Mouse (Mus musculus): ENCODE measurements at regions not wholly inside any gene's neighbourhood (a gene's known extent, or its start where the extent isn't known, plus 50 kb on each side); places are given as distances from the start of the nearest gene placed in this dataset.

- no peak for DNase-seq (ENCODE audit: low spot score in 2 of 2)
These were observed 697.2 kb upstream of the Tmem132c start for GRCm38 (mm10) chr5:126544261-126544976.

DNA sequence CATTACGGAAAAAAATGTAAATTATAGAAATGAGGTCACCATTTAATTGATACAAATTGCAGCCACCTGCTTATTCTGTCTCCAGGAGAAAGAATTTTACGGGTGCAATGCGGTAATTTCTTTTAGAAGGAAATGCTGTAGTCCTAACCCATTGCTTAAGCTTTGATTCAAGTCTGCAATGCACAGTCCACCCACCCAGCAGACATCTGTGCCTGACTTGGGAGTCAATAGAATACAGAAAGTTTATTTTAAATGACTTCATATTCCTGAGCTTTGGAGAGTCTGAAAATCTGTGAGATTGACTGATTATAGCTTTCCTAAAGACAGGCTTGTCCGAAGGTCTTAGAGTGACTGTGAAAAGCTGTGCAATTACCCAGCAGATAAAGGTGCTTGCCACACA lies 693.8 kb upstream of the Tmem132c start:
- no peak for DNase-seq (ENCODE audit: low spot score in 2 of 2)

- DNase-seq (ENCODE audit: low spot score in 2 of 2): no peak
These were observed 689.9 kb upstream of the Tmem132c start for GRCm38 (mm10) chr5:126551676-126552075.

DNA sequence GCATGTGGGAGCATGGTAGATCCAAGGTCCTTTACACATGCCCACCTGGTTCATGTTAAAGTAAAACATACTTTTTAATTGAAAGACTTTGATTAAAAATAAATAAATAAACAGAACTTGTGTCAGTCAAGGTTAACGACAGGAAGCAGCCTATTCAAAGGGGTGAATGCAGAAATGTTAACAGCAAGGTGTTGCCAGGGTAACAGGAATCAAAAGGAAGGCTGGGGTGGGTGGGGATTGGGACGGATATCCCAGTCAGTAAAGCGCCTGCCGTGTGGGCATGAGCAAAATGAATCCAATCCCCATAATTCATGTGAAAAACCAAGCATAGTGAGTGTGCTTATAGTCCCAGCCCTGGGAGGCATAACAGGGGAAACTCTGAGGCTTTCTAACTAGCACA lies 682.6 kb upstream of the Tmem132c start:
- DNase-seq (ENCODE audit: low spot score in 2 of 2): no peak

DNA sequence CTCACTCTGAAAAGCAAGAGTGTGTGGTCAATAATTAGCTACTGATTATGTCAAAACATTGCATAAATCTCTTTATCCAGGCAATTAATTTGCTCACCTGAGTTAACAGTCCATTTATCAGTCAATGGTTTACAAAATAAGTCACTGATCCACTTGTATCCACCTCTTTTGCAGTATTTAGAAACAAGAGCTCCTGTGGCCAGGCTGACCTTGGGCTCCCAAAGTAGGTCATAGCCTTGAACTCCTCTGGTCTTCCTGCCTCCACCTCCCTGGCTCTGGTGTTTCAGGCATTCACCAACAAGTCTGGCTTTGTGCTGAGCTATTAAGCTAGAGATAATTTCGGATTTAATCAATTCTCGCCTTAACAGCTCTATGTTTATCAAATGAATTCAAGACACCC lies 675.8 kb upstream of the Tmem132c start:
- DNase-seq (ENCODE audit: low spot score in 2 of 2): no peak

DNA sequence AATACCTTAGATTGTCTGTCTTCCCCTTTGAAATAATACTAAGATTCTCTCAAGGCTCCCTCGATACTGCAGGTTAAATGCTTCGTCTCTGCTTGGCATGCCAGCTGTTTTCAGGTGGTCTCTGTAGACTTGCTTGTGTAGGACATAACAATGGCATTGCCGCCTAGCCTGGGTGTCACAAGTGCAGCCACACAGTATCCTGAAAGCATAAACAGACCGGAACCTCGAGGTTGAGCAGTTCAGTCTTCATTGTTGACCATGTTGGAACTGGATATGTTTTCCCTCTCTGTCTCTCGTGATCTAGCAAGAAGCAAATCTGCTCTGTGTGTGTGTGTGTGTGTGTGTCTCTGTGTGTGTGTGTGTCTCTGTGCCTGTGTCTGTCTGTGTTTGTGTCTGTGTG lies 675.4 kb upstream of the Tmem132c start:
- DNase-seq (ENCODE audit: low spot score in 2 of 2): no peak

DNA sequence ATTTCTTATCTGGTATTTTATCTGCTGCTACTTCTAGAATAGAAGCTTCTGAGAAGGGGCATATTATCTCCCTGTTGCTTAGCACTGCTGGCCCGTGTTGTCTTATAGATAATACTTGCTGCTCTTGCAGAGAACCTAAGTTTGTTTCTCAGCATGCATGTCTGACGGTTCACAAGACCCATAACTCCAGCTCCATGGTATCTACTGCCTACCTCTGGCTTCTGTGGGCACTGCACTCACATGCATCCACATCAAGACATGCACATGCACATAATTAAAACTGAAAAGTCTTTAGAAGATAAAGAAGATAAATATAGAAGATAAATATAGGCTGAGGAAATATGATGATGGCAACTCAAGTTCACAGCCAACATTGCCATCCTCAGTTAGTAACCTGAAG lies 667.8 kb upstream of the Tmem132c start:
- DNase-seq (ENCODE audit: low spot score in 2 of 2): no peak

DNA sequence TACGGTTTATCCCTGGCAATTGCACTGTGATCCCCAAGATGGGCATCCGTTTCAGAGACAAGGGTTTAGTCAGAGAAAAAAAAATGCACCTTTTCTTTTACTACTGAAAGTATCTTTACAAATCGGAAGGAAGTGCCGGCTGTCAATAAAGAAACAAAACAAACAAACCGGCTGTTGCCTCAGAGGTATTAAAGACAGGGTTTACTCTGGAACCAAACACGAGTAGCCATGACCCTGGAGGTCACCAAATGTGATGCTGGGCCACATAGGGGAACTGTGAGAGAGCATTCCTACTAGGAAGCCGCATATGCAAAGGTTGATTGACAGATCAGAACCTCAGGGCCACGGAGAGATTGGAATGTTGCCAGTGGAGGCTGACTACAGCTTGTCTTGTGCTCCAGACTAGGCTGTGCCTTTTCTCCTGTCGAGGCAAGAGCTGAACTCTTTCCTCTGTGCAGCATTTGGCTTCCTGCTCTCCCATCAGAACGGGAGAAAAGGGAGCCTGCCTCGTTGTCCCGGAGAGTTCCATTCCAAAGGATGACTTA lies 643.8 kb upstream of the Tmem132c start:
- DNase-seq (ENCODE audit: low spot score in 2 of 2): no peak

- DNase-seq (ENCODE audit: low spot score in 2 of 2): no peak
These were observed 642.0 kb upstream of the Tmem132c start for GRCm38 (mm10) chr5:126599561-126599960.

DNA sequence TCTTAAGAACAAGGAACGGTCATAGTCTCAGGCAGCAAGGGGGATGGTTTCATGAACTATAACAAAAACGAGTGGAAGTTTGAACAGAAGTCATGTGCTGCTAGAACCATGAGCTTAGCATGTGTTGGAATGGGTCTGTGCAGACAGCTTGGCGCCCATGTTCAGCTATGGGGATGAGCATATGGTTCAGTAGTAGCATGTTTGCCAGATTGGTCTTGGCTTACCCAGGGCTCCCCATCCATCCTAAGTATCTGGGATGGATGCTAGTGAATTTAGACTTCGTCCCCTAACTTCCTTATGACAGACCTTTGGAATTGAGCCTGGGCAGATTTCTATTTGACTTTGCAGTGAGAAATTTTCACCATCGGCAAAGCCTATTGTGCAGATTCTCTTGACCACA lies 634.9 kb upstream of the Tmem132c start:
- DNase-seq (ENCODE audit: low spot score in 2 of 2): no peak

- no peak for DNase-seq (ENCODE audit: low spot score in 2 of 2)
These were observed 629.0 kb upstream of the Tmem132c start for GRCm38 (mm10) chr5:126612571-126612970.

DNA sequence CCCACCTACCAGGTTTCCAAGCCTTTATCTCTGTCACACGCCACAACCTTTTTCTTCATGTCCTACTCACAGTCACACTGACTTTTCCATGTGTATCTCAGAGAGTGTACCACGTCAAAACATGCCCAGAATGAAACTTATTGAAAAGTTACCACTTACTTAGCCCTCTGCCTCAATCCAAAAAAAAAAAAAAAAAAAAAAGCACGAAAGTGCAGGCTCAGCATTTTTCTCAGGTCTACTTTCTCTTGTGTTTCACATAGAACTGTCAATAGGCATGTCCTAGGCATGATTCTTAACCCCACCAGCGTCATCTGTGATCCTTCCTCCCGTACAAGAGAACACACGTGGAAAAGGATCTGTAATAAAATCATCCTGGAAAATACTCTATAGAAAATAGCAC lies 619.1 kb upstream of the Tmem132c start:
- DNase-seq (ENCODE audit: low spot score in 2 of 2): no peak

- DNase-seq (ENCODE audit: low spot score in 2 of 2): peak in 1 of 2 experiments; percentile 7
These were observed 618.4 kb upstream of the Tmem132c start for GRCm38 (mm10) chr5:126623205-126623604.

DNA sequence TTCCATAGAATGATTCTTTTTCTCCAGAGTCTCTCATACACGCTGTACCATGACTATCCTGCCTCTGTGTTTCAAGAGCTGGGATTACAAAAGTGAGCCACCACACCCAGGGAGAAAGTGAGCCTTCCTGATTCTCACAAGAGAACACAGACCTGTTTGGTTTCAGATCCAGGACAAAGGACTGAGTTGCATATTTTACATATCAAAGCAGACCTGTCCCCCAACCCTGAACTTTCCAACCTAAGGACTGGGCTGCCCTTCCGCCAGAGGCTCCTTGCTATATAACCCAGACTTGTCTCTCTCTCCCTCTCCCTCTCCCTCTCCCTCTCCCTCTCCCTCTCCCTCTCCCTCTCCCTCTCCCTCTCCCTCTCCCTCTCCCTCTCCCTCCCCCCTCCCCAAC lies 611.8 kb upstream of the Tmem132c start:
- no peak for DNase-seq (ENCODE audit: low spot score in 2 of 2)

- DNase-seq (ENCODE audit: low spot score in 2 of 2): no peak
These were observed 591.2 kb upstream of the Tmem132c start for GRCm38 (mm10) chr5:126650415-126650814.

DNA sequence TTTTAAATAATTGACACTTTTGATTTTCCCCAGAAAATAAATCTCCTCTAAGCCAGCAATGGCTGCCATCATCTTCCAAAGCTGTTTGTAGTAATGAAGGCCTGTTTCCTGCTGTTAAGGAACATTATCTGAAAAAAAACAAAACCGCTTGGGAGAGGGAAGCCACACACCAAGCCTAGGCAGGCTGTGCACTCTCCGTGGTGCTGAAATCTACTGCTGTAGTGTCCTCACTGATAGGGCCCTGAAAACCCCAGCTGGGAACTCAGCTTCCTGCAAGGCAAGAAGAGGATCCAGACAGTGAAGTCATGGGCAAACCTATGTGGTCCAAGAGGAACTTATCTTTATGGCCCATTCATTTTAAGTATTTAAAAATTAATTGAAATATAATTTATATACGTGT lies 590.2 kb upstream of the Tmem132c start:
- peak in 1 of 2 experiments; percentile 48 for DNase-seq (ENCODE audit: low spot score in 2 of 2)

GRCm38 (mm10) chr5:126662648-126663047 lies 579.0 kb upstream of the Tmem132c start:
- no peak for DNase-seq (ENCODE audit: low spot score in 2 of 2)

- peak in 1 of 2 experiments; percentile 11 for DNase-seq (ENCODE audit: low spot score in 2 of 2)
These were observed 570.5 kb upstream of the Tmem132c start for GRCm38 (mm10) chr5:126671156-126671555.

DNA sequence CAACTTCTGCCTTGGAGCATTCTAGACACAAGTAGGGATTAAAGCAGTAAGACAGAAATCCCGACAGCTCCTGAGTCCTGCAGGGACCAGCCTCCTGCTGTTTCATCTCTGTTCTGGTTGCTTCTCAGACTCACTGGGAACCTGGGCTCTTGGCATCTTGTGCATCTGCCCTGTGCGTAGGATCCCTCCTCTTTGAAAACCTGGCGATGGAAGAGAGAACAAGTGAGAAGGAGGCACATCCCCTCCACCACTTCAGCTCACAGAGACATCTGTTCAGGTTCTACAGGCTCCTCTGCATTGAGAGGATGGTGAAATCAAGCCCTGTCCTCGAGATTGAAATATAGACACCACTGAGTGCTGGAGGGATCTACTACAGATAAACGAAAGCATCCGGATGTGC lies 561.3 kb upstream of the Tmem132c start:
- DNase-seq (ENCODE audit: low spot score in 2 of 2): no peak

GRCm38 (mm10) chr5:126699314-126699713 lies 542.3 kb upstream of the Tmem132c start:
- DNase-seq (ENCODE audit: low spot score in 2 of 2): no peak

- DNase-seq (ENCODE audit: low spot score in 2 of 2): no peak
These were observed 537.9 kb upstream of the Tmem132c start for GRCm38 (mm10) chr5:126703516-126704282.

DNA sequence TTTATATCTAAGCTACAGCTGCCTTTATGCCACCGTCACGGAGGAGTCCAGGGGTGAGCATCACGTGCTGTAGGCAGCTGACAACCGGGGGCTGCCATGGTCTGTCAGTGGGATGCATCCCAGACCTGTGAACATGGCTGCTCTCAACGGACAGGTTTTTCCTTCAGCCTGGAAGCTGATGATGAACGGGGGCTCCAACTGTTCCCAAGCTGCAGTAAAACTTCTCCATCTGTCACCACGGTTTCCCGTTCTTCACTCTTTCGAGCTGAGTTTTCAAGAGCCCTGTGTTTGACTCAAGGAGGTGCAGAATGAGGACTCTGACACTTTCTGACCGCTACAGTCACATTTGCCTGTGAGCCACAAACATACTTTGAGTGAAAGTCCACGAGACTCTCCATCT lies 535.7 kb upstream of the Tmem132c start:
- DNase-seq (ENCODE audit: low spot score in 2 of 2): no peak
